32 mouse cellular contexts compared by ENCODE assay signal in genomic region chr7:37809001-37809400, GRCm38 (mm10). TPM values are rescaled to one million over a fixed set of nuclear protein-coding genes. Genes with fewer than 3 reads are reported as not detected.
"Had no signal": no experiment of that assay in that cellular context is flagged by ENCODE, and none has a peak within 500 bp of the region (broad histone marks: within the 10 kb centered on the region; RNA-seq: fewer than 3 reads in every experiment).

No protein-coding gene starts in this region.

- H3K9ac ChIP-seq: limb, embryonic 12.5 days; limb, embryonic 13.5 days; limb, embryonic 15.5 days; liver, embryonic 12.5 days; liver, embryonic 13.5 days; liver, embryonic 14.5 days; liver, embryonic 15.5 days; liver, postnatal 0 days; lung, embryonic 14.5 days; lung, embryonic 15.5 days; midbrain, embryonic 12.5 days; midbrain, embryonic 13.5 days; midbrain, embryonic 15.5 days; neural tube, embryonic 12.5 days had no signal

- H3K4me3 ChIP-seq: limb, embryonic 10.5 days; limb, embryonic 12.5 days; limb, embryonic 13.5 days; limb, embryonic 15.5 days; liver, embryonic 12.5 days; liver, embryonic 13.5 days; liver, embryonic 15.5 days; lung, embryonic 15.5 days; megakaryocyte, embryonic 14.5 days; midbrain, embryonic 10.5 days; midbrain, embryonic 12.5 days; midbrain, embryonic 13.5 days; midbrain, embryonic 15.5 days; myocyte; neural tube, embryonic 12.5 days had no signal

- H3K27me3 ChIP-seq: limb, embryonic 12.5 days; limb, embryonic 13.5 days; liver, embryonic 12.5 days; liver, embryonic 13.5 days; liver, embryonic 15.5 days; lung, embryonic 15.5 days; megakaryocyte, embryonic 14.5 days; midbrain, embryonic 12.5 days; midbrain, embryonic 13.5 days; midbrain, embryonic 15.5 days; neural tube, embryonic 12.5 days had no signal

- H3K36me3 ChIP-seq: limb, embryonic 10.5 days; limb, embryonic 12.5 days; limb, embryonic 13.5 days; limb, embryonic 15.5 days; liver, embryonic 12.5 days; liver, embryonic 13.5 days; liver, embryonic 15.5 days; lung, embryonic 15.5 days; midbrain, embryonic 10.5 days; midbrain, embryonic 12.5 days; midbrain, embryonic 13.5 days; midbrain, embryonic 15.5 days; neural tube, embryonic 12.5 days had no signal

- H3K4me1 ChIP-seq: limb, embryonic 10.5 days; limb, embryonic 12.5 days; limb, embryonic 13.5 days; limb, embryonic 15.5 days; liver, embryonic 12.5 days; liver, embryonic 13.5 days; liver, embryonic 15.5 days; lung, embryonic 15.5 days; megakaryocyte, embryonic 14.5 days; midbrain, embryonic 10.5 days; midbrain, embryonic 12.5 days; midbrain, embryonic 13.5 days; midbrain, embryonic 15.5 days; neural tube, embryonic 12.5 days had no signal

- H3K27ac ChIP-seq: limb, embryonic 10.5 days; limb, embryonic 12.5 days; limb, embryonic 13.5 days; limb, embryonic 15.5 days; liver, embryonic 12.5 days; liver, embryonic 13.5 days; liver, embryonic 14.5 days; liver, embryonic 15.5 days; lung, embryonic 15.5 days; macrophage; midbrain, embryonic 10.5 days; midbrain, embryonic 12.5 days; midbrain, embryonic 13.5 days; midbrain, embryonic 15.5 days; neural tube, embryonic 12.5 days had no signal

- DNase-seq: left cerebral cortex, postnatal 4 days; liver; liver, embryonic 13.5 days; liver, postnatal 0 days; lung, adult 18-20 months; lung, adult 2 months; lung, embryonic 14.5 days; lung, postnatal 10 days; lung, postnatal 14 days; lung, postnatal 36 days; lung, postnatal 4 days; midbrain, embryonic 14.5 days had no signal

- H3K9me3 ChIP-seq: limb, embryonic 10.5 days; limb, embryonic 12.5 days; limb, embryonic 13.5 days; limb, embryonic 15.5 days; liver, embryonic 12.5 days; liver, embryonic 13.5 days; liver, embryonic 15.5 days; lung, embryonic 15.5 days; midbrain, embryonic 10.5 days; midbrain, embryonic 12.5 days; midbrain, embryonic 13.5 days; midbrain, embryonic 15.5 days; neural tube, embryonic 12.5 days had no signal

RNA-seq across cellular contexts. Expression of gene Zfp536, which starts 35.6 kb away (rescaled TPM):
- total RNA-seq: liver, adult 2 months; megakaryocyte progenitor cell, adult 5-6 weeks; megakaryocyte-erythroid progenitor cell, adult 5-6 weeks; monocyte, adult 5-6 weeks had no signal
- polyA plus RNA-seq: liver, adult 2 months; liver, embryonic 14.5 days; liver, postnatal 0 days; macrophage; myocyte had no signal
